Mouse (Mus musculus) brown adipose tissue, adult 24 weeks (tissue): Measurements from ENCODE around the gene Map2. TPM values are rescaled to one million over a fixed set of nuclear protein-coding genes. Genes with fewer than 3 reads are reported as not detected.

Experiments used
- H3K27ac ChIP-seq: fragments of 200-500 bp; replicated peaks from 2 replicates; pipeline ENCODE4 v1.5.1; 2012; ENCODE audit warnings: low read depth, mild to moderate bottlenecking, low read length
- H3K4me1 ChIP-seq: fragments of 200-500 bp; 2 replicates; pipeline ENCODE4 v1.6.1; 2012; ENCODE audit warnings: low read length, mixed read lengths; ENCODE audit not compliant: control insufficient read depth, insufficient read depth, insufficient read length
- H3K4me3 ChIP-seq: fragments of 200-500 bp; 2 replicates; pipeline ENCODE4 v1.5.1; 2012; ENCODE audit warnings: low read depth, mild to moderate bottlenecking, low read length, moderate library complexity; ENCODE audit not compliant: insufficient read depth
- polyA plus RNA-seq: library from polyadenylated mRNA; stranded (reverse); fragments of >200 nt; gene quantifications from 2 replicates; pipeline ENCODE4 v1.2.4, GENCODE M21; 2012; ENCODE audit not compliant: missing spikeins, insufficient read depth, insufficient read length

Map2 gene
- polyA plus RNA-seq, 1 experiment: 3.6 TPM

DNA sequence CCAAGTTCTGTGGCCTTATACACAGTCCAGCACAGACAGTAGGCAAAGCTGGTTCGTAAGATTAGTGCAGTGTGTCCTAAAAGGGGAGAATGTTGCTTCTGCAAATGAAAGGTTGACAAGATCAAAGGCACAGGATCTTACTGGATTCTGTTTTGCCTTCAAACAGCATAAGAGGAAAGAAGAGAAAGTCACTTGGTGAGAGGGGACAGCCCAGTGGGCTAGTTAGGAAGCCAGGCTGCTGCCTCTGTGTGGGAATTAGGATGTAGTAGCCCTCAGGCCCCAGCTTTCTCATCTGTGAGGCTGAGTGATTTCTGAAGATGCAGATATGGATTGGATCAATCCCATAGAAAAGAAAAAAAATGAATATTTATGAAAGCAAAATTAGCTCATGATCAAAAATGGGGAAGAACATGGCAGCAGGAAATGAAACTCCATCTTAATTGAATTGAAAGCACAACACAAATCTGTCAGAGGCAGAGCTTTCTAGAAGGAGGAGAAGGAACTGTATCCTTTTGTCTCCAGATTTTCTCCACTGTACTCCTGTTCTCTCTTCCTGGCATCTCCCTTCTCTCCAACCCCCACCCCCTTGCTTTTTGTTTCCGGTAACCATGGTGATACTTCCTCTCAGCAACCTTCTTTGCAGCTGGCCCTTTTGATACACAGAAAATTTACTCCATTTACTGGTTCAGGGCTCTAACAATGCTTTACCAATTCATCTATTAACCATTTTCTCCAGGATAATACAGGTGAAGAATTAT lies 145.5 kb downstream of the Map2 start:
- Histone ChIP-seq H3K27ac (no peak overlapping the region), H3K4me1 (no peaks in the 10 kb centered on the region), H3K4me3 (no peak overlapping the region)

DNA sequence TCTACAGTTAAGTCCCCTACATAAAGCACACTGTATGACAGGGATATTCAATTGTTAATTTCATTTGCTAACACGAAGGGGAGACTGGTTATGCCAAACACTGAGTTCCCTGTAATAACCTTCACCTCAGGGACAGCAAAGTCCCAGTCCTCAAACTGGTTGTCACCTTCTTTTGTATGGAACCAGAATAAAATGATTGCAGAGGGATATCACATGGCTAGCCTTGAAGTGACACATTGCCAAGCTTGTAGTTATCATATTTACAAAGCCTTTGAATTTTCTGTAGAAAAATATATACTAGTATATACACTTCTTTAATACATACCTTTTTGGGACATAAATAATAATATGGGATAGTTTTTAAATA lies 146.0 kb downstream of the Map2 start:
- no peak overlapping the region for H3K4me3 ChIP-seq
- no peaks in the 10 kb centered on the region for H3K4me1 ChIP-seq
- H3K27ac ChIP-seq: no peak overlapping the region

DNA sequence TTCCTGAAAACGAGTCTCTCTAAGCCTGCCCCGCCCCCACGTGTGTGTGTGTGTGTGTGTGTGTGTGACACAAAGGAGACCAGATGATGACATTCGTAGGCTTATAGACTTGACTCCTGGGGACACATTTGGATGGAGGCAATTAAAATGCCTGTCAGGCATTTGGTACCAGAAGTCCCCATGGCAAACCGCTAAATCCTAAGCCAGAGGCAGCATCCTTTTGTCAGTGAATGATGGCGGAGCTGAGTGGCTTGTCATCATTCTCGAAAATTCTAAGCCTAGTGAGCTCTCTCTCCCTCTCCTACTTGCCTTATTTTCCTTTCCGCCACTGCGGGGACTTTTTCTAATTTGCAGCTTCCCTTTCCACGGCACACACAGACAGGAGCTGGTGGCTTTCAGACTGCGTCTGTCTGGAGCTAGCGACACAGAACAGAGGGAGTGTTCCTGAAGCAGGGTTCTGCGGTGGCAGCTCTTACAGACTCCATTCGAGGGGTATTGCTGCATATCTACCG lies 146.6 kb downstream of the Map2 start:
- no peak overlapping the region for H3K4me3 ChIP-seq
- no peaks in the 10 kb centered on the region for H3K4me1 ChIP-seq
- H3K27ac ChIP-seq: no peak overlapping the region

DNA sequence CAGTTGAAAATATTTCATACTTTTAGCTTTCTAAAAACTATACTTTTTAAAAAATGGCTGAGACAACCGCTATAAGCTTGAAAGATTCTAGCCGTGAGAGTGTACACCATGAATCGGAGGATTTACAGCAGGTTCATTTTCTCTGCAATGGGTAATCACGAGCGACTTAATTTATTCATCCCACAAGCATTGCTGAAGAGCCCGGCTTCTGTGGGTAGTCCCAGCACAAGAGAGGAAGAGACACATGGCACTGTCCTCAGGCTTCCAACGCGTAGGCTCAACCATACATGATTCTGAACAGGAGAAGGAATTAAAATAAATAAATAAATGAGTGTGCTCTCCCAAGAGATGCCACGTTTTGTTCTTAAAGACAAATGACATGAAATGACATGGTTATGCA lies 148.4 kb downstream of the Map2 start:
- Histone ChIP-seq H3K4me1 (no peaks in the 10 kb centered on the region), H3K27ac (no peak overlapping the region), H3K4me3 (no peak overlapping the region)

DNA sequence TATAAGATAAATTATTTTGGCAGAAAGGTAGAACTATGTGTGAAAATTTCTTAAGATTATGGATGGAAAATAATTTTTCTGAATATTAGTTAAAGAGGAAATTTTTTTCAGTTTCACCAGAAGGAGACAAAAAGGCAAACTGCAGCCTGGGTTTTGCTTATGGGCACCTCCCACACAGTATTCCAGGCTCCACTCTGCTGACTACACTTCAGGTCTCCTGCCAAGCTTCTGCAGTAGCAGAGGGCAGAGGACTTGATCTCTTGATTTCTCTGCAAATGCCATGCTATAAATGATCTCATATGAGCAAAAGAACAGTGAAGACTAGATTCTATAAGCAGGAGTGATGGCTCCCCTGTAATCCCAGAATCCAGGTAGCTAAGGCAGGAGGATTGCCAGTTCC lies 149.9 kb downstream of the Map2 start:
- Histone ChIP-seq H3K4me3 (no peak overlapping the region), H3K4me1 (no peaks in the 10 kb centered on the region), H3K27ac (no peak overlapping the region)

DNA sequence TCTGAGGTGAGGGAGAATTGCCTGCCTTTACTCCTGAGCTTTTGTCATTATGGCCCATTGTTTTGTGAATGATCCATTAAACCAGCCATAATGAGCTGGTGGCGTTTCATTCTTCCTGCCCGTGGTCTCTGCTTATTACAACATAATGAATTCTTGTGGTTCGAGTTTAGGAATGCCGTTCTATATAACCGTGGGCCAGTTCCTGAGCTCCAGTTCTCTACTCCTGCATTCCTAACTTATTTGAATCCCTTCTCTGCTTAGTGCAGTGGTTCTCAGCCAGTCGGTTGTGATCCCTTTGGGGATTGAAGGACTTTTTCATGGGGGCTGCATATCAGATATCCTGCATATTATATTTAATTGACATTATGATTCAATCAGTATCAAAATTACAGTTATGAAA lies 153.9 kb downstream of the Map2 start:
- H3K27ac ChIP-seq: no peak overlapping the region
- H3K4me1 ChIP-seq: no peaks in the 10 kb centered on the region
- no peak overlapping the region for H3K4me3 ChIP-seq

DNA sequence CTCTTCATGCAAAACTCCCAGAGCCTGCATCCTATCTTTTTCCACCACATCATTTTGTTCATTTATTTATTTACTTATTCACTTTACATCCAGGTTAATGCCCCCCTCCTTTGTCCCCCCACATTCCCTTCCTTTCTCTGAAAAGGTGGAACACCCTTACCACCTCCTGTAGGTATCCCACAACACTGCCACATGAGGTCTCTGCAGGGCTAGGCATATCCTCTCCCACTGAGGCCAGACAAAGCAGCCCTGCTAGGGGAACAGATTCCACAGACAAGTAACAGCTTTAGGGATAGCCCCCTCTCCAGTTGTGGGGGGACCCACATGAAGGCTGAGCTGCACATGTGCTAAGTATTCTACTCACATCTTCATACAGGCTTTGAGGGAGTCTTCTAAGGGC lies 154.5 kb downstream of the Map2 start:
- Histone ChIP-seq H3K27ac (no peak overlapping the region), H3K4me3 (no peak overlapping the region), H3K4me1 (no peaks in the 10 kb centered on the region)

DNA sequence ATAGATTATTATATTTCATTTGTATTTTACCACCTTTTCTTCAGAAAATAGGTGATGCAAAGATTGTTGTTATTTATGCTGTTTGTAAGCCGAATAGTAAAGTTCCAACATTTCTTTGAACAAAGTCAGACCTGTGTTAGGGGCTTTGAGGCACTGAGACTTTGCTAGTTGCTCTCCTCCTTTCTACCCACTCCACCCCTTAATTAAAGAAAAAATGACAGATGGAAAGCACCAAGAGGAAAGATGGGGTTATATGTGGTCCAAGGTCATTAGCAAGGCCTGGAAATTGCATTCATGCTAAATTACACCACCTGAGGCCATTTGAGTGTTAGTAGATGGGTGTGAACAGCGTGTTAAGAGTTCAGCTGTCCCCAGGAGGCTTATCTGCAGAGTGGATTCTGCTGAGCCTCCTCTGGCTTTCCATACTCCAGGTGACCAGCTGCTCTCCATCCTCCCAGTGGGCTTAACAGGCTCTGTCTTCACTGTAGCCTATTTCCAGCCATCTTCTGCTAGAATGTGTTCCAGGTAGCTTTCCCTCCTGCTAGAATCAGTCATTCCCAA lies 160.7 kb downstream of the Map2 start:
- no peak overlapping the region for H3K27ac ChIP-seq
- no peaks in the 10 kb centered on the region for H3K4me1 ChIP-seq

DNA sequence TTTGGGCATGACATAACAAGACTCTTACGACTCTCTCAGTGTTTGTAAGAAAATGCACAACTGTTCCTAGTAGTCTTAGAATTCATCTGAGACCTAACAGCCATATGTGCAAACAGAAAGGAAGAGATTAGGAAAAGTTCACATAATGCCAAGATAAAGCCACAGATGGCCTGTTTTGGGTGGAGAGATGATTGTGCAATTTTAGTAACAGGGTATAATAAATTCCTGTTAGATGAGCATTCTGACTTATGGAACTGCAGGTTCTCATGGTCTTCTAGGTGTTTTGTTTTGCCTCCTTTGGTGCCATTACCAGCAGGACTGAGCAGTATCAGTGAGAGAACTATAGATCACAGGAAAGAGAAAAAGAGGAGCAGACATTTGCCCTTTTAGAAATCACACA lies 164.1 kb downstream of the Map2 start:
- Histone ChIP-seq H3K27ac (no peak overlapping the region), H3K4me1 (no peaks in the 10 kb centered on the region), H3K4me3 (no peak overlapping the region)

More for the DNA sequence above, 160.7 kb downstream of the Map2 start:
- no peak overlapping the region for H3K4me3 ChIP-seq

DNA sequence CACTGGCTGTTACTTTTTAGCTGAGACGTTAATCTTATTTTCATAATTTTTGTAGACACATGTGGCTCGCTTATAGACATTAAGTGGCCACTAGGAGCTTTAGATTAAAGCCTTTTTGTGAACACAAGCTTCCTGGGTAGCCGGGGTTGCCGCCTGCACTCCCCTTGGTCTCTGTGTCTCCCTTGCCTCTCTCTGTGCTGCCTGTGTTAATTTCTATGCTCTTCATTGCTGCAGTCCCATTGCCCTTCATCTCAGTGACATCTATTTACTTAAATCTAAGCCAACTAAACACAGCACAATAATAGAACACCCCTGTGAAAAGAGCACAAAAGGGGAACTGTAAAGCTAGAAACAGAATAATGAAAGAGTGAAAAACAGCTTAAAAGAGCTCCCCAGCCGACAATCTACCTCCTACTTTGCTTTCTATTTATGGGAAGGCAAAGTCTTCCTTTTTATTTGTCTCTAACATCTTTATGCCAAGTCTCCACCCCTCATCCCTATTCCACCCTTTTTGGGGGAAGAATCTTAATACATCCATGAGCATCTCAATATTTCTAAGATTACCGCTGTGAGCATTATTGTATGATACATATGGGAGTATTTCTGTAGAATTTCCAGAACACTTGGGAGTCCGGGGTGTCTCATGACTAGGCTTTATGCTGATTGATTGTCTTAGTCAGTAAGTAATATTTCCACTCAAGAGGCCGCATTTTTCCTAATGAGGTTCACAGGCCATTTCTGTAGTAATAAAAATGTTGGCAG lies 173.5 kb downstream of the Map2 start:
- Histone ChIP-seq H3K4me1 (no peaks in the 10 kb centered on the region), H3K27ac (no peak overlapping the region), H3K4me3 (no peak overlapping the region)

DNA sequence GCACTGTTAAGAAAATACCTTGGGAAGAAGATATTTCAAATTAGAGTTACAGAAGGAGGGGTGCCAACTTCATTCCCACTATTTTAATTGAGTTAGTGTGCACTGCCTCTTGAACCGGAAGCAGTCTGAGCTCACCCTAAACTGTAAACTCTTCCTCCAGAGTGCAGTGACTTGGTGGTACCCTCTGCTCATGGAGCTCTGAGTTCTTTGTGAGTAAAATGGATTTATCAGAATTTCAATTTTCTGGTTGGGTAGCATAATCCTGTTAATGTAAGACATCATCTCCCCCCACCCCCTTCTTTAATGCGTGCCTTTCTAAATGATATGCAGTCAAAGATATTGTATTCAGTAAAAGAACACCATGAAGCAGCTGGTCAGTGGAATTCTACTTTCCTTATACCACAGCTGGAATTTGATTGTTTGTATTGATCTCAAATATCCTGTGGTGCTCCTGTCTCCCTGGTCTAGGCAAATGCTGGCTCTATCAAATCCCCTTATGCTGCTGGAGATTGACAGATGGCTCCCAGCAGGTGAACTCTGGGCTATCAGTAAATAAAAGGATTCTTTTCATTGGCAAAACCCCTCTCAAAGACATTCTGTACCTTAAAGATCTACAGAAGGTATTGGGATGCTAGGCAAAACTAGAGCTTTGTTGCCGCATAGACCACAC lies 174.2 kb downstream of the Map2 start:
- Histone ChIP-seq H3K27ac (no peak overlapping the region), H3K4me1 (no peaks in the 10 kb centered on the region), H3K4me3 (no peak overlapping the region)

DNA sequence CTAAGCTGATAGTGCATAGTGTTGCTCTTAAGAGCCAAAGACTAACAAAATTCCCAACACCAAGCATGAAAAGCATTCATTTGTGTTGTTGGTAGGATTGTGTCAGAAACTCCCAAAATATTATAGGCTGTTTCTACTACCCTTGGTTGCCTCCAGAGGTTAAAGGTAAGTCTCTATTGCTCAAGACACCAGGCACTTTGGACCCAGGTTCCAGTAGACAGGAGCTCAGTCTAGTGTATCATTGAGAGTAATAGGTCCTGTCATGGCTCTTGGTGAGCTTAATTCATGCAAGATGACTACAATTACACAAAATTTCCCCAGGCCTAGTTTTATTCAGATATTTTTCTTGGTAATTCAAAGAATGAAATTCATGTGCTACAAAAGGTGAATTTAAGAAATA lies 176.3 kb downstream of the Map2 start:
- no peak overlapping the region for H3K4me3 ChIP-seq
- no peaks in the 10 kb centered on the region for H3K4me1 ChIP-seq
- H3K27ac ChIP-seq: no peak overlapping the region

DNA sequence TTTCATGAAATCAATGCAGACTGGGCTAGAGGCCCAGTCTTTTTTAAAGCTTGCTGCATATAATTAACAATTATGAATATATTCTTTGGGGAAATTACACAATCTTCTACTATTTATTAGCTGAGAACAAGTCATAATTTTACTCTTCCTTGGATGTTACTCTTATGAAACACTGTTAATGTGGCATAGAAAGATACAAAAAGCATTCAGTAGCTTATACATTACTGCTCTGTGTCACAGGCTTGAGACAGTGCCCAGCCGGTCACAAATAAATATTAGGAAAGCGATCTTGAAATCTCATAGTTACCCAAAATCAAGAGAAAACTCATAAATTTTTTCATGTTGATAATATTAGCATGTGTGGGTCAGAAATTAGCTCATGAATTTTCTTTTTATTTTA lies 186.7 kb downstream of the Map2 start:
- no peak overlapping the region for H3K4me3 ChIP-seq
- H3K27ac ChIP-seq: no peak overlapping the region
- no peaks in the 10 kb centered on the region for H3K4me1 ChIP-seq

DNA sequence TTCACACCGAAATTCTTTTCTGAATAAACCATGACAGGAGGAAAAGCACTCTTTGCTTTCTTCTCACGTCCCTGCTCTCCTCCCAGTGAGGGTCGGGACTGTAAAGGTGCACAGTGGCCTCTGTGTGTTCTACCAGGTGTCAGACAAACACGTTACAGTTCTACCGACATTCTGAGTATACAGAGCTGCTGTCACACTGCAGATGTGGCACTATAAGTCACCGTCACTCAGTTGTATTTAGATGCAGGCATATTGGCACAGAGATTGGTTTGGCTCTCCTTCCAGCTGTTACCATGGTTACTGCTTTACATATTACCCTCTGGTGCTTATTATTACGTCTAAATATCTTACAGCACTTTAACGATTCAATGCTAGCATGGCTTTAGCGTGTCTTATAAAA lies 188.2 kb downstream of the Map2 start:
- no peaks in the 10 kb centered on the region for H3K4me1 ChIP-seq

DNA sequence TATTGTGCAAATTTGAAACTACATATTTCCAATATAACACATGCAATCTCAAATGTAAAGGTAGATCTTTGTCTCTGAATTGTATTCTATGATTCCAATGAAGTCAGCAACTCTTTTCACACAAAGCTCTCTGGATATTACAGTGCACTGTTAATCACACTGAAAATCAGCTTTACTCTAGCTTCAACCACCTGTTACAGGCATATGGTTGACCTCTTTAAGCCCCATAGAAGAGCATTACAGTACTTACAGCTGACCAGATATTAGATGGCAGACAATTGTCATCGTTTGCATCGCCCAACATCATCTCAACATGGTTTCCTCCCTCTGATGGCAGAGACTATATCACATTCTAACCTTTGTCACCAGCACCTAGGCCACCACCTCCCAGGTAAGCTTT lies 189.3 kb downstream of the Map2 start:
- Histone ChIP-seq H3K4me3 (no peak overlapping the region), H3K4me1 (no peaks in the 10 kb centered on the region)

More for the DNA sequence above, 188.2 kb downstream of the Map2 start:
- no peak overlapping the region for H3K27ac ChIP-seq
- H3K4me3 ChIP-seq: no peak overlapping the region

More for the DNA sequence above, 189.3 kb downstream of the Map2 start:
- no peak overlapping the region for H3K27ac ChIP-seq
